Mouse (Mus musculus): ENCODE data around the gene Gm16503. TPM values are rescaled to one million over a fixed set of nuclear protein-coding genes. Genes with fewer than 3 reads are reported as not detected.
"Not testable (repeated sequence)": the region's sequence is repeated elsewhere in the genome, so short reads cannot be mapped to it uniquely, and the experiment has no call there.

Gm16503 gene
- polyA plus RNA-seq (2015; fragmentation: Nextera tagmentation; extraction: Ambion mirVana), result 0.36 and 0.49 TPM in 2 replicates

DNA sequence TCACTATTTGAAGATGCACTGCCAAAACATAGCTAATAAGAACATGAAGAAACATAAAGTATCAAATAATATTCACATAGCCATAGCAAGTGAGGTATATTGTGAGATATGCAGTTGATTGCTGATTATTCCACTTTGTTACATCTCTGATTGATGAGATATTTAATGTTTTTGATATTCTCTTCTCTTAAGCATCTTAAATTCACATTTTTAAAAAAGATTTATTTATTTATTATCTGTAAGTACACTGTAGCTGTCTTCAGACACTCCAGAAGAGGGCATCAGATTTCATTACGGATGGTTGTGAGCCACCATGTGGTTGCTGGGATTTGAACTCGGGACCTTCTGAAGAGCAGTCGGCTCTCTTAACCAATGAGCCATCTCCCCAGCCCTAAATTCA is at the start of gene Gm16503:
Gm16503 (plus strand) TSS at position 301 of the 400 bp plus-strand sequence.
- not testable (repeated sequence) for H3K9ac ChIP-seq; H3K4me1 ChIP-seq; H3K27ac ChIP-seq; H3K4me3 ChIP-seq (replicated peaks); H3K27me3 ChIP-seq; H3K36me3 ChIP-seq; ATAC-seq (replicated peaks; ENCODE audit: low FRiP score); H3K4me2 ChIP-seq
- WGBS, result 92% methylated on average over 3 of the region's 3 CpGs
- H3K9me3 ChIP-seq (replicated peaks), result peaks cover 35% of the 10 kb centered on the region

DNA sequence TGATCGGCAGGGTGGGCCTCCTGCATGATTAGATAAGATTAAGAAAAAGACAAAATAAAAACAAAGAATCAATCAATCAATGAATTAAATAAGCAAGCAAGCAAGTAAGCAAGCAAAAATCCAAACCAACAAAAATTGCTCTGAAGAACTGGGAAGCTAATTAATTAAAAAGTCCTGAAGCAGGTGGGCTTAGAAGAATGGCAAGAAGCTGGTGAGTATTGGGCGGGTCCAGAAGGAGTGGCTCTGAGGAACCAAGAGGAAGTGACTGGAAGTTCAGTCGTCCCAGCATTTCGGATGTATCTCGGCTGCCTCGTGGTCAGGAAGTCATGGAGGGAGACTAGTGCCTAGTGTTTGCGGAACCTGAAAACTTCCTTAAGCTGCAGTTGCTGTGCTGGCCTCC is 47.9 kb upstream of the Gm16503 start, which contains the start of gene Zfp982:
Zfp982 (plus strand) TSS at position 301 of the 400 bp plus-strand sequence.
- not testable (repeated sequence) for H3K27ac ChIP-seq; H3K4me2 ChIP-seq; H3K9ac ChIP-seq; ATAC-seq (replicated peaks; ENCODE audit: low FRiP score); H3K4me3 ChIP-seq (replicated peaks); H3K4me1 ChIP-seq; H3K27me3 ChIP-seq
- WGBS, result 85% methylated on average over 7 of the region's 7 CpGs
- Histone ChIP-seq H3K9me3 (replicated peaks) (peaks cover 56% of the 10 kb centered on the region), H3K36me3 (peaks cover 16% of the 10 kb centered on the region)

- peaks cover 26% of the 10 kb centered on the region for H3K9me3 ChIP-seq (replicated peaks)
- not testable (repeated sequence) for H3K4me2 ChIP-seq; H3K4me3 ChIP-seq (replicated peaks); H3K36me3 ChIP-seq; H3K27me3 ChIP-seq; H3K4me1 ChIP-seq; H3K27ac ChIP-seq; H3K9ac ChIP-seq
- 87% methylated on average over 5 of the region's 5 CpGs for WGBS
- ATAC-seq (replicated peaks; ENCODE audit: low FRiP score), result peak; percentile 40; the same call in 1 of the 2 replicates
Observed at GRCm38 (mm10) chr4:147498772-147499613, 41.0 kb upstream of the Gm16503 start.

DNA sequence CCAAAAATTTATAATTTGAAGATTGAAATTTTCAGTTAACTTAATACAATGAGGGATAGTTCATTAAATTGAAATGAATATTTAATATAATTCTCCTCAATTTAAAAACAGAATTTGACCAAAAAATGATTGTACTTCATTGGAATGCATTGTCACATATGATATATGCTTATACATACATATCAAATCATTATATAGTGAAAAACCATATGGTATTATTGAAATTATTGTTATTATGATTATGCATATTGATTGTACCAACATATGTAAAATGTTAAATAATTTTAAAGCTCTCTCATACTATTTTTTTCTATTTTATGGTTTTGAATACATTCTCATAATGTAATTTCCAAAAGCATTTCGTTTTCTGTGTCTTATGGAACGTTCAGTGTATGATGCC is 30.8 kb upstream of the Gm16503 start:
- Histone ChIP-seq H3K27ac (no peak overlapping the region), H3K9me3 (replicated peaks) (peaks cover 29% of the 10 kb centered on the region), H3K4me2 (no peak overlapping the region), H3K27me3 (no peaks in the 10 kb centered on the region), H3K4me3 (replicated peaks) (no peak overlapping the region), H3K9ac (no peak overlapping the region), H3K36me3 (peaks cover 19% of the 10 kb centered on the region), H3K4me1 (no peaks in the 10 kb centered on the region)
- no peak for ATAC-seq (replicated peaks; ENCODE audit: low FRiP score)
- WGBS, result 89% methylated on average over 2 of the region's 2 CpGs

- 74% methylated on average over 2 of the region's 2 CpGs for WGBS
- no peak overlapping the region for H3K4me3 ChIP-seq (replicated peaks)
- H3K9ac ChIP-seq, result no peak overlapping the region
- ATAC-seq (replicated peaks; ENCODE audit: low FRiP score), result peak; percentile 16; the same call in 1 of the 2 replicates
- H3K27ac ChIP-seq, result no peak overlapping the region
- H3K27me3 ChIP-seq, result no peaks in the 10 kb centered on the region
- no peak overlapping the region for H3K4me2 ChIP-seq
- H3K36me3 ChIP-seq, result peaks cover 2% of the 10 kb centered on the region; the same call in 1 of the 2 replicates
- H3K9me3 ChIP-seq (replicated peaks), result peaks cover 69% of the 10 kb centered on the region
- H3K4me1 ChIP-seq, result no peaks in the 10 kb centered on the region
Observed at GRCm38 (mm10) chr4:147518981-147519380, 21.0 kb upstream of the Gm16503 start.

GRCm38 (mm10) chr4:147520100-147520499 is 19.9 kb upstream of the Gm16503 start:
- Histone ChIP-seq H3K27me3 (no peaks in the 10 kb centered on the region), H3K27ac (no peak overlapping the region), H3K4me1 (no peaks in the 10 kb centered on the region), H3K4me2 (no peak overlapping the region), H3K36me3 (no peaks in the 10 kb centered on the region; the same call in 1 of the 2 replicates), H3K9ac (no peak overlapping the region), H3K4me3 (replicated peaks) (no peak overlapping the region), H3K9me3 (replicated peaks) (peaks cover 66% of the 10 kb centered on the region)
- ATAC-seq (replicated peaks; ENCODE audit: low FRiP score), result peak; percentile 19; the same call in 1 of the 2 replicates

DNA sequence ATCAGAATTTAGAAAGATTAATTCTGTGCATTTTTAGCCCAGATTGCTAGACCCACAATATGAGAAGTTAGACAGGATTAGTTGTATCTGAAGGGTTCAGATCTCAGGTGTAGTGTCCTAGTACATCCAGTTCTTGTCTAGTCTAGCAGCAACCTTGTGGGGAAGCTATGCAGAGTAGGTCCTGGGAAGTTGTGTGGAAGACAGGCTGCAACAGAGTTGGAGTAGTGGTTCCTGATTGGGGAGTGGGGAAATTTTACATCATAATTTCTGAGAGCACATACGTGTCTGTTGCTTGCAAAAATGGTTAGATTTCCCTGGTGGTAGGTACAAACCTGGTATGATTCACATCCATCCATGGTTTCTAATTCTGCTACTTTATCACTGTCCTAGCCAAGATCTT is 14.9 kb upstream of the Gm16503 start:
- Histone ChIP-seq H3K36me3 (no peaks in the 10 kb centered on the region), H3K27ac (no peak overlapping the region), H3K27me3 (no peaks in the 10 kb centered on the region), H3K4me2 (no peak overlapping the region), H3K4me3 (replicated peaks) (no peak overlapping the region), H3K4me1 (no peaks in the 10 kb centered on the region), H3K9ac (no peak overlapping the region), H3K9me3 (replicated peaks) (peaks cover 52% of the 10 kb centered on the region)
- WGBS, result 86% methylated on average over 1 of the region's 1 CpGs
- no peak for ATAC-seq (replicated peaks; ENCODE audit: low FRiP score)

- Histone ChIP-seq H3K4me1 (no peaks in the 10 kb centered on the region), H3K9me3 (replicated peaks) (peaks cover 24% of the 10 kb centered on the region), H3K36me3 (no peaks in the 10 kb centered on the region), H3K4me2 (no peak overlapping the region), H3K4me3 (replicated peaks) (no peak overlapping the region), H3K27me3 (no peaks in the 10 kb centered on the region), H3K9ac (no peak overlapping the region), H3K27ac (no peak overlapping the region)
- ATAC-seq (replicated peaks; ENCODE audit: low FRiP score), result no peak
- 81% methylated on average over 1 of the region's 1 CpGs for WGBS
Observed at GRCm38 (mm10) chr4:147530366-147530765, 9.7 kb upstream of the Gm16503 start.

GRCm38 (mm10) chr4:147535916-147536315 is 4.1 kb upstream of the Gm16503 start:
- H3K9me3 ChIP-seq (replicated peaks), result peaks cover 32% of the 10 kb centered on the region
- not testable (repeated sequence) for H3K27me3 ChIP-seq; ATAC-seq (replicated peaks; ENCODE audit: low FRiP score); H3K4me2 ChIP-seq; H3K4me1 ChIP-seq; H3K36me3 ChIP-seq; H3K4me3 ChIP-seq (replicated peaks); H3K9ac ChIP-seq; H3K27ac ChIP-seq

DNA sequence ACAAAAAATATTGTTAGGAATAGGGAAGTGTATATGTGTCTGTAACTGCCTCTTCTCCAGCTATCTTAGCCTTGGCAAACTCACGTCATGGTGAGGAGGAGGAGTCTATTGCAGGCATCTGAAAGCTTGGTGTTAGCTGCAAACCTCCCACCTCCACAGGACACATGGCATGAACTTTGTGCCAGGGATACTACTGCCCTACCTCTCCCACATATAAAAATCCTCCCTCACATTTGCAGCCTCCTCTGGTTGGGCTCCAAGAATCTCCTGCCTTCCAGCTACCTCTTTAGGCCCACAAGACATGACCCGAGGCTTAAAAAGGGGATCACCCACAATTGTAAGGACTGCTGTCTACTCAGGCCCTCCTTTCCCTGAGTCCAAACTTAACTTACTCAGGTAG is 2.3 kb upstream of the Gm16503 start:
- ATAC-seq (replicated peaks; ENCODE audit: low FRiP score), result no peak
- WGBS, result 87% methylated on average over 2 of the region's 2 CpGs
- H3K27ac ChIP-seq, result no peak overlapping the region

GRCm38 (mm10) chr4:147541105-147541504 is 1.1 kb downstream of the Gm16503 start:
- Histone ChIP-seq H3K36me3 (no peaks in the 10 kb centered on the region), H3K27me3 (no peaks in the 10 kb centered on the region), H3K4me3 (replicated peaks) (no peak overlapping the region), H3K9me3 (replicated peaks) (peaks cover 23% of the 10 kb centered on the region), H3K4me1 (no peaks in the 10 kb centered on the region), H3K4me2 (no peak overlapping the region), H3K27ac (no peak overlapping the region), H3K9ac (no peak overlapping the region)
- no peak for ATAC-seq (replicated peaks; ENCODE audit: low FRiP score)

More for the DNA sequence above, 2.3 kb upstream of the Gm16503 start:
- H3K9me3 ChIP-seq (replicated peaks), result peaks cover 32% of the 10 kb centered on the region
- H3K9ac ChIP-seq, result no peak overlapping the region
- no peak overlapping the region for H3K4me2 ChIP-seq
- H3K4me3 ChIP-seq (replicated peaks), result no peak overlapping the region
- H3K27me3 ChIP-seq, result no peaks in the 10 kb centered on the region
- no peaks in the 10 kb centered on the region for H3K36me3 ChIP-seq
- no peaks in the 10 kb centered on the region for H3K4me1 ChIP-seq

DNA sequence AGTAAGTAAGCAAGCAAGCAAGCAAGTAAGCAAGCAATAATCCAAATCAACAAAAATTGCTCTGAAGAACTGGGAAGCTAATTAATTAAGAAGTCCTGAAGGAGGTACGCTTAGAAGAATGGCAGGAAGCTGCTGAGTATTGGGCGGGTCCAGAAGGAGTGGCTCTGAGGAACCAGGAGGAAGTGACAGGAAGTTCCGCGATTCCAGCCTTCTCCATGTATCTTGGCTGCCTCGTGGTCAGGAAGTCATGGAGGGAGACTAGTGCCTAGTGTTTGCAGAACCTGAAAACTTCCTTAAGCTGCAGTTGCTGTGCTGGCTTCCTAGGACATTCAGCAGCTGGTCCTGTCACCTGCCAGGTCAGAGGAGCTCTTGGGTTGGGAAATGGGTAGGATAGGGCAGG is 13.1 kb downstream of the Gm16503 start, which contains the start of gene Zfp985:
Zfp985 (plus strand) TSS at position 207 of the 400 bp plus-strand sequence.
- not testable (repeated sequence) for ATAC-seq (replicated peaks; ENCODE audit: low FRiP score); H3K4me1 ChIP-seq; H3K4me2 ChIP-seq; H3K4me3 ChIP-seq (replicated peaks); H3K27me3 ChIP-seq; H3K27ac ChIP-seq; H3K36me3 ChIP-seq; H3K9ac ChIP-seq
- peaks cover 10% of the 10 kb centered on the region; the same call in 1 of the 2 replicates for H3K9me3 ChIP-seq (replicated peaks)
- 74% methylated on average over 5 of the region's 5 CpGs for WGBS

Measured in kidney, embryonic 15.5 days (tissue).